Mouse (Mus musculus) inflammation-experienced regulatory T-cells, adult 6 months (primary cell): ENCODE measurements around the gene Hcfc1r1. TPM values are rescaled to one million over a fixed set of nuclear protein-coding genes. Genes with fewer than 3 reads are reported as not detected.

Experiments used
- ATAC-seq: one replicate; pipeline ENCODE4 v1.8.0; 2017
- polyA plus RNA-seq, 3 experiments: library from polyadenylated mRNA; unstranded; fragments of 100-300 nt; shearing (Covaris generic); gene quantifications; one replicate each; pipeline ENCODE4 v1.2.1; 2017

The Hcfc1r1 gene
- polyA plus RNA-seq, 3 experiments from 2014 or later = 62.6 to 79.5 (median 70.7) TPM

DNA sequence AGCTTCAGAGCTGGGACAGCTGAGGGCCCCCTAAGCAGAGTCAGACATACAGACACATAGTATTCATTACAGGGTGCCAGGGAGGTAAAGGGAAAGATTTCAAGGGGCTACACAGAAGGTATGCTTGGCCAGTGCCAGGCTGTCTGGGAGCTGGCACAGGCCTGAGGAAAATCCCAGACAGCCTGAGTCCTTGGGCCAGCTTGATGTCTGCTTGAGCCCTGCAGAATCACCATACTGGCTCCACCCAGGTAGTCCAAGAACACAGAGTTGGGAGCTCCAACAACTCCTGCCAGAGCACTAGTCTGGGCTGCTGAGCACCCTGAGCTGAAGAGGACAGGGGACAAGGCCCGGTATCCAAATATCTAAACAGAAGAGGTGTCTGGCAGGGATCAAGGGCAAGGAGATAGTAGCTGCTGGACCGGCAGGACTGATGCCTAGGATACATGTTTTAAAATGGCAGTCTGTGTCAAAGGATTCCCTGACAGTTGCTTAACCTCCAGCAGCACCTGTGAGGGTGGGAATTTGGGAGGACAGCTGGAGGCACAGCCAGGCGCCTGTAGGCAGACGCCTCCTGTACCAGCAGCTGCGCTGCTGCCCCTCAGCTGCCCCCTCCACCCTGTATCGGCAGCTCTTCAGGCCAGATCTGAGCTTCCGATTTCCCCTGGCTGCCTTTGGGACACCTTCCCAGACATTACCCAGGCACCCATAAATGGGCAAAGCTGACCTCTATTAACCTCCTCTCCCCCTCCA is 49.2 kb downstream of the Hcfc1r1 start, which contains the start of gene 1520401A03Rik:
Gene 1520401A03Rik, minus strand, starts transcription at position 408 of the 750 bp plus-strand sequence.
- no peak for ATAC-seq

Other genes with a start within 250 kb of the Hcfc1r1 start
- gene Vmn2r117, start 193.9 kb upstream of the Hcfc1r1 start, polyA plus RNA-seq = not detected
- 1 to 10 TPM; 4.0 to 5.5 (median 4.8) TPM for gene Zfp213, start 109.4 kb upstream of the Hcfc1r1 start, polyA plus RNA-seq
- gene Zfp13, start 74.1 kb upstream of the Hcfc1r1 start, polyA plus RNA-seq = under 1 TPM in 1 of 3 experiments, not detected in 2; 0.71 TPM
- 1 to 10 TPM in 2 of 3 experiments, under 1 TPM in 1; 0.73 to 3.1 (median 1.2) TPM for gene Zscan10, start 72.7 kb upstream of the Hcfc1r1 start, polyA plus RNA-seq
- 1 to 10 TPM in 2 of 3 experiments, under 1 TPM in 1; 0.80 to 6.6 (median 2.8) TPM for gene Mmp25, start 28.3 kb upstream of the Hcfc1r1 start, polyA plus RNA-seq
- gene Bicdl2, start 13.1 kb upstream of the Hcfc1r1 start, polyA plus RNA-seq = under 1 TPM in 1 of 3 experiments, not detected in 2; 0.23 TPM
- 10 to 100 TPM; 27.1 to 36.7 (median 27.5) TPM for gene Thoc6, start 286 bp downstream of the Hcfc1r1 start, polyA plus RNA-seq
- 1 to 10 TPM; 3.7 to 6.5 (median 4.6) TPM for gene Tnfrsf12a, start 3.9 kb downstream of the Hcfc1r1 start, polyA plus RNA-seq
- not detected for gene Cldn6, start 5.7 kb downstream of the Hcfc1r1 start, polyA plus RNA-seq
- not detected for gene Cldn9, start 10.4 kb downstream of the Hcfc1r1 start, polyA plus RNA-seq
- not detected for gene 1520401A03Rik, start 49.2 kb downstream of the Hcfc1r1 start, polyA plus RNA-seq
- 10 to 100 TPM in 2 of 3 experiments, 1 to 10 TPM in 1; 7.5 to 18.5 (median 11.3) TPM for gene Pkmyt1, start 52.7 kb downstream of the Hcfc1r1 start, polyA plus RNA-seq
- gene Paqr4, start 67.3 kb downstream of the Hcfc1r1 start, polyA plus RNA-seq = 1 to 10 TPM; 1.3 to 7.2 (median 2.5) TPM
- gene Kremen2, start 72.2 kb downstream of the Hcfc1r1 start, polyA plus RNA-seq = 1 to 10 TPM in 2 of 3 experiments, under 1 TPM in 1; 0.78 to 3.2 (median 1.1) TPM
- gene Flywch1, start 98.0 kb downstream of the Hcfc1r1 start, polyA plus RNA-seq = 10 to 100 TPM; 13.2 to 15.6 (median 13.7) TPM
- gene Flywch2, start 112.5 kb downstream of the Hcfc1r1 start, polyA plus RNA-seq = 1 to 10 TPM; 1.3 to 3.1 (median 2.3) TPM
- 100 to 1,000 TPM; 271 to 328 (median 302) TPM for gene Srrm2, start 116.9 kb downstream of the Hcfc1r1 start, polyA plus RNA-seq
- 100 to 1,000 TPM; 674 to 762 (median 707) TPM for gene Elob, start 155.5 kb downstream of the Hcfc1r1 start, polyA plus RNA-seq
- gene Prss33, start 162.5 kb downstream of the Hcfc1r1 start, polyA plus RNA-seq = 1 to 10 TPM in 2 of 3 experiments, not detected in 1; 1.3 to 1.6 TPM
- 1 to 10 TPM in 1 of 3 experiments, under 1 TPM in 1, not detected in 1; 0.34 to 1.1 TPM for gene Prss32, start 170.3 kb downstream of the Hcfc1r1 start, polyA plus RNA-seq
- 10 to 100 TPM in 2 of 3 experiments, 1 to 10 TPM in 1; 3.9 to 19.1 (median 13.6) TPM for gene Prss41, start 170.6 kb downstream of the Hcfc1r1 start, polyA plus RNA-seq
- not detected for gene Prss21, start 194.5 kb downstream of the Hcfc1r1 start, polyA plus RNA-seq
- gene Dcpp1, start 207.3 kb downstream of the Hcfc1r1 start, polyA plus RNA-seq = not detected
- gene Dcpp2, start 207.3 kb downstream of the Hcfc1r1 start, polyA plus RNA-seq = not detected
- not detected for gene Dcpp3, start 243.9 kb downstream of the Hcfc1r1 start, polyA plus RNA-seq